Mouse (Mus musculus): ENCODE data around the gene Slc5a12. TPM values are rescaled to one million over a fixed set of nuclear protein-coding genes. Genes with fewer than 3 reads are reported as not detected.

Gene Slc5a12
- not detected for total RNA-seq (2021)
- long read RNA-seq, experiment 1: 0 reads
- long read RNA-seq, experiment 2: 0 reads

DNA sequence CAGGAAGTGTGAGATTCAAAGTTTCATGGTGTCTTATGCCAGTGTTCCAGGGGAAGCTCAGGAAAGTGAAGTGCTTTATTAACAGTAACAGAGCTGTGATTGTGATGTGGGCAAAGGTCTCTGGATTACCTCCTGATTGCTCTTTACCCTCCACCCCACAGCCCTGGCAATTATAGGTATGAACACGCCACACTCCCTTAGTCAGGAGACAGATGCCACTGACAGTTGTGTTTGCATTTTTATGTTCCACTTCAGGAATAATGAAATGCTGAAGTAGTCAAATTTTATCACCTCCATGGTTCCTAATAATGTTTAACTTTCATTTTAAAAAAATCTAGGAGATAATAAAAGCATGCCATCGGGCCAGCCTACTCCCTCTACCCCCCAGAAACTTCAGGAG is at the start of gene Slc5a12:
TSS of gene Slc5a12 (plus strand) at position 367 of the 400 bp plus-strand sequence.
- no peak for TF ChIP-seq CTCF (conservative IDR thresholded peaks at IDR 0.05)
- DNase-seq (ENCODE audit: low spot score in 2 of 2): no peak
- Histone ChIP-seq H3K4me3 (no peak within 1 kb of the TSS), H3K27ac (no peak within 1 kb of the TSS)

DNA sequence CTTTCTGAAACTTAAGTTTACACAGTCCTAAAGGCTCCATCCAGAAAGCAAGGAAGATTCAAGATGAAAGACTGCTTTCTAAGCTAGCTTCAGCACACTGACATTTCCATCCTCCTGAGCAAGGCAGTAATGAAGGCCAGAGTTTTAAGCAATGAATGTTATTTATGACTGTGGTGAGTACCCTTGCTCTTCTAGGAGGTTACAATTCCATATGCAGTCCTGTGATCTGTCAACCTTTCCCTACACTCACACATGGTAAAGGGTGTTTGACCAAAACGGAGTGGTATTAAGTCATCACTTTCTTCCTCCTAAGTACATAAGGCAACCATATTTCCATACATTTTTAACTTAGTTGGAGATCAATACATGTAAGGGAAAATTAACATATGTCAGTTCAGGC is 41.0 kb upstream of the Slc5a12 start:
- TF ChIP-seq CTCF (conservative IDR thresholded peaks at IDR 0.05): no peak
- DNase-seq (ENCODE audit: low spot score in 2 of 2): no peak
- Histone ChIP-seq H3K4me3 (no peak overlapping the region), H3K27ac (no peak overlapping the region)

DNA sequence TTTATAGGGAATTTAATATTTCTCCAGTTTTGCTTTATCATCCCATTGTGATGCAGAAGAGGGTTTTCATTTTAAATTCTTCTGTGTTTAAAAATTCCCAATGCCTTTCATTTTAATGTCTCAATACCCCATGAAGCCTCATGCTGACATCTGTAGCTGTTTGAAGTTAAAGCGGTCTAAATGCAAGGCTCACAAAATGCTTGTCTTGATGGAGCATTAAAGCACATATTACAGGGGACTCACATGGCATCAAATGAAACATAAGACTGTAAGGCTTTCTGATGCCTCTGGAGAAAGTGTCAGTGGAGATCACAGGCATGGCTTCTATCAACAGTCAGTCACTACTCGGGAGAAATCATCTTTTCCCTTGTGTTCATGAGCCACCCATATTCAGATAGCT is 34.5 kb upstream of the Slc5a12 start:
- Histone ChIP-seq H3K4me3 (no peak overlapping the region), H3K27ac (no peak overlapping the region)
- TF ChIP-seq CTCF (conservative IDR thresholded peaks at IDR 0.05): no peak
- no peak for DNase-seq (ENCODE audit: low spot score in 2 of 2)

- H3K27ac ChIP-seq: no peak overlapping the region
- no peak overlapping the region for H3K4me3 ChIP-seq
- DNase-seq (ENCODE audit: low spot score in 2 of 2): peak; percentile 65 to 74
- peak; percentile 94 for TF ChIP-seq CTCF (conservative IDR thresholded peaks at IDR 0.05)
Observed at GRCm38 (mm10) chr2:110564673-110565627, 32.1 kb upstream of the Slc5a12 start.

- DNase-seq (ENCODE audit: low spot score in 2 of 2): no peak
- TF ChIP-seq CTCF (conservative IDR thresholded peaks at IDR 0.05): no peak
- H3K27ac ChIP-seq: no peak overlapping the region
Observed at GRCm38 (mm10) chr2:110586692-110587091, 10.4 kb upstream of the Slc5a12 start.

GRCm38 (mm10) chr2:110590007-110590406 is 7.1 kb upstream of the Slc5a12 start:
- no peak for TF ChIP-seq CTCF (conservative IDR thresholded peaks at IDR 0.05)

More at GRCm38 (mm10) chr2:110586692-110587091, 10.4 kb upstream of the Slc5a12 start:
- no peak overlapping the region for H3K4me3 ChIP-seq

DNA sequence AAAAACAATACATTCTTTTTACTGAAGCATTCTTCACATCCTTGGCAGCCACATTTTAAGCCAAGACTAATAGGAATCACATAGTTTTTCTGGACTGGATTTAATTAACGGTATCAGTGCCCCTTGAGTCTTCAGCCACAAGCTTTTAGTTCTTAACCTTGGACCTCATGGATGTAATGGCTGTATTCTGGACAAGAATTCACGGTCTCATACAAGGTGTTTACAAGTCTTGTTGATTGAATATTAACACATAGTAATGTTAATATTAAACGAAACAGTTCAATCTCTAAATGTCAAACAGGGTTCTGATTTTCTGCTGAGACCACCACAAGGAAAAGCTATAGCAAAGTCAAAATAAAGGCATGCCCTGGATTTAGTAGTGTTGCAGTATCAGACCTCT is 4.8 kb upstream of the Slc5a12 start:
- Histone ChIP-seq H3K4me3 (no peak overlapping the region), H3K27ac (no peak overlapping the region)
- TF ChIP-seq CTCF (conservative IDR thresholded peaks at IDR 0.05): no peak
- DNase-seq (ENCODE audit: low spot score in 2 of 2): no peak

More at GRCm38 (mm10) chr2:110590007-110590406, 7.1 kb upstream of the Slc5a12 start:
- H3K4me3 ChIP-seq: no peak overlapping the region
- no peak for DNase-seq (ENCODE audit: low spot score in 2 of 2)
- no peak overlapping the region for H3K27ac ChIP-seq

DNA sequence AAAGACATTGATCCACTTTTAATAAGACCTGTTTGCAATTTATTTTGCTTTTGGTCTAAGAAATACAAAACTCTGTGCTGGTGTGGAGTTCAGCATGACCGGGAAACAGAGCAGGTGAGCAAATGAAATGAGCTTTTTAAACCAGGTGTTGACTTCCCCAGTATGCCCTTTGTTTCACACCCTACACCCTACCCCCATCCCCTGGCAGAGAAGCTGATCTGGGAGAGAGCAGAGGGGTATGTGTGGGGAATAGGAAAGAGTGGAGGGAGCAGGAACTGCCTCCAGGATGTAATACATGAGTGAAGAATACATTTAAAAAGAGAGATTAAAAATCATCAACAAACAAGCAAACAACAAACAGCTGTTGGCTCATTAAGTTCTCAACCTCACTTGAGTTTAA is 47.3 kb downstream of the Slc5a12 start:
- Histone ChIP-seq H3K4me3 (no peak overlapping the region), H3K27ac (no peak overlapping the region)
- DNase-seq (ENCODE audit: low spot score in 2 of 2): no peak
- no peak for TF ChIP-seq CTCF (conservative IDR thresholded peaks at IDR 0.05)

DNA sequence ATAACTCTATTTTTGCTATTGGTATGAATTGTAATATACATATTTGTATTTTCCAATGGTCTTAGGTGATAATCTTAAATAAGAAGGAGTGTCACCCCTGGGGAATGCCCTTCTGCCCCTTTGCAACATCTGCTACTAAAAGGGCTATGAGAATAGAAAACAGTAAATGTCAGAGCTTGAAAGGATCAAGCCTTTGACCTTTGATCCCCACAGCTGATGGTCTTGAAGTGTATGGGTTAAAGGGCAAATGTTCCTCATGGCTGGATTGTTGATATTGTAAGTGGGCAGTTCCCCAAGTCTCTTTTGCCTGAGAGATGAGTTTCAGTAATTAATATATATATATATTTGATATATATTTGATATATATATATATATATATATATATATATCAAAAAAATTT is 47.7 kb downstream of the Slc5a12 start:
- DNase-seq (ENCODE audit: low spot score in 2 of 2): no peak
- TF ChIP-seq CTCF (conservative IDR thresholded peaks at IDR 0.05): no peak

GRCm38 (mm10) chr2:110663329-110663728 is 66.2 kb downstream of the Slc5a12 start:
- DNase-seq (ENCODE audit: low spot score in 2 of 2): peak; percentile 26 to 37
- peak; percentile 86 for TF ChIP-seq CTCF (conservative IDR thresholded peaks at IDR 0.05)

More for the DNA sequence above, 47.7 kb downstream of the Slc5a12 start:
- no peak overlapping the region for H3K4me3 ChIP-seq
- H3K27ac ChIP-seq: no peak overlapping the region

GRCm38 (mm10) chr2:110671071-110671624 is 74.0 kb downstream of the Slc5a12 start:
- H3K4me3 ChIP-seq: no peak overlapping the region
- TF ChIP-seq CTCF (conservative IDR thresholded peaks at IDR 0.05): 0 out of 2 replicates have a peak, but pooled peaks have one; percentile 9
- H3K27ac ChIP-seq: peak overlapping the region; percentile 57
- peak in 1 of 2 experiments; percentile 1 for DNase-seq (ENCODE audit: low spot score in 2 of 2)

More at GRCm38 (mm10) chr2:110663329-110663728, 66.2 kb downstream of the Slc5a12 start:
- H3K4me3 ChIP-seq: no peak overlapping the region
- H3K27ac ChIP-seq: no peak overlapping the region

Other genes starting within 250 kb of the Slc5a12 start
- gene Fibin, start 234.1 kb upstream of the Slc5a12 start, total RNA-seq (2021): 1 to 10 TPM; 2.5 to 3.7 TPM
- gene Muc15, start 124.0 kb downstream of the Slc5a12 start, total RNA-seq (2021): not detected